Mouse (Mus musculus) lung, embryonic 14.5 days (tissue): ENCODE measurements around the gene Ap1g2. TPM values are rescaled to one million over a fixed set of nuclear protein-coding genes. Genes with fewer than 3 reads are reported as not detected.
A peak's percentile ranks its signal among the peaks of the same experiment; 100 is the strongest.

ENCODE experiments used
- ATAC-seq: fragments of 200-750 bp; cut with Nextera tagmentation; 2 replicates; pipeline ENCODE4 v1.8.0; 2017; ENCODE audit warnings: mild to moderate bottlenecking, moderate TSS enrichment, moderate library complexity; ENCODE audit not compliant: insufficient read depth
- DNase-seq: peaks from one replicate; pipeline ENCODE4 v3.0.0-alpha.2; 2015
- H3K27ac ChIP-seq: fragments of 300-500 bp; sonication (generic); 2 replicates; pipeline ENCODE4 v1.5.1; 2014; ENCODE audit warnings: low read depth, mild to moderate bottlenecking, moderate library complexity
- H3K27me3 ChIP-seq: fragments of 300-500 bp; sonication (generic); 2 replicates; pipeline ENCODE4 v1.6.1; 2014; ENCODE audit warnings: low read length, control low read depth; ENCODE audit not compliant: insufficient read depth
- H3K36me3 ChIP-seq: fragments of 300-500 bp; sonication (generic); 2 replicates; pipeline ENCODE4 v1.6.1; 2014; ENCODE audit warnings: control low read depth; ENCODE audit not compliant: insufficient read depth
- H3K4me1 ChIP-seq: fragments of 300-500 bp; sonication (generic); 2 replicates; pipeline ENCODE4 v1.6.1; 2014; ENCODE audit warnings: antibody characterized with exemption, control low read depth; ENCODE audit not compliant: insufficient read depth
- H3K4me2 ChIP-seq: fragments of 300-500 bp; sonication (generic); 2 replicates; pipeline ENCODE4 v1.6.1; 2014; ENCODE audit warnings: mild to moderate bottlenecking
- H3K4me3 ChIP-seq: fragments of 300-500 bp; sonication (generic); 2 replicates; pipeline ENCODE4 v1.5.1; 2014; ENCODE audit warnings: low read depth, low read length
- H3K9ac ChIP-seq: fragments of 300-500 bp; sonication (generic); 2 replicates; pipeline ENCODE4 v1.6.1; 2014
- H3K9me3 ChIP-seq: fragments of 300-500 bp; sonication (generic); 2 replicates; pipeline ENCODE4 v1.6.1; 2016; ENCODE audit warnings: low read depth, low read length, control low read depth
- CTCF ChIP-seq: IDR thresholded peaks from 2 replicates; pipeline ENCODE4 v1.5.1; 2016; ENCODE audit warnings: antibody characterized with exemption, low read depth
- WGBS: fragments of 180-500 bp; shearing (Covaris S2); extraction: QIAGEN DNeasy Blood & Tissue Kit; methylation state at CpG from one replicate; pipeline ENCODE4 v1.1.7; 2014; 5-methylcytosine and 5-hydroxymethylcytosine counted together
- polyA plus RNA-seq: library from polyadenylated mRNA; unstranded; fragments of >200 nt; fragmentation: Nextera tagmentation; extraction: Ambion mirVana; gene quantifications from 2 replicates; pipeline ENCODE4 v1.2.1, GENCODE M21; 2014

Gene Ap1g2
- polyA plus RNA-seq, 1 experiment from 2014 or later, result 16.3 TPM

GRCm38 (mm10) chr14:55105386-55105785, 1.0 kb downstream of the Ap1g2 start:
- DNase-seq (no peak), ATAC-seq (no peak)
- TF ChIP-seq CTCF, result no peak
- H3K4me2 ChIP-seq, result peak overlapping the region; percentile 79
- H3K27ac ChIP-seq, result no peak overlapping the region
- peaks cover 5% of the 10 kb centered on the region; the same call in 1 of the 2 replicates for H3K4me1 ChIP-seq
- H3K36me3 ChIP-seq, result peaks cover 5% of the 10 kb centered on the region; the same call in 1 of the 2 replicates
- peak overlapping the region; percentile 53; the same call in 1 of the 2 replicates for H3K9ac ChIP-seq
- H3K27me3 ChIP-seq, result peaks cover 11% of the 10 kb centered on the region
- WGBS, result 5% methylated on average over 7 of the region's 7 CpGs
- H3K9me3 ChIP-seq, result no peaks in the 10 kb centered on the region
- peak overlapping the region; percentile 49 for H3K4me3 ChIP-seq

- ATAC-seq, result no peak
- Histone ChIP-seq H3K9ac (no peak overlapping the region), H3K9me3 (no peaks in the 10 kb centered on the region), H3K4me2 (no peak overlapping the region), H3K4me1 (peaks cover 3% of the 10 kb centered on the region; the same call in 1 of the 2 replicates), H3K36me3 (peaks cover 5% of the 10 kb centered on the region; the same call in 1 of the 2 replicates), H3K4me3 (no peak overlapping the region), H3K27me3 (peaks cover under 1% of the 10 kb centered on the region; the same call in 1 of the 2 replicates), H3K27ac (no peak overlapping the region)
- no peak for DNase-seq
- TF ChIP-seq CTCF, result no peak
- 81% methylated on average over 18 of the region's 18 CpGs for WGBS
Measured at GRCm38 (mm10) chr14:55104365-55104764, 2.0 kb downstream of the Ap1g2 start.

DNA sequence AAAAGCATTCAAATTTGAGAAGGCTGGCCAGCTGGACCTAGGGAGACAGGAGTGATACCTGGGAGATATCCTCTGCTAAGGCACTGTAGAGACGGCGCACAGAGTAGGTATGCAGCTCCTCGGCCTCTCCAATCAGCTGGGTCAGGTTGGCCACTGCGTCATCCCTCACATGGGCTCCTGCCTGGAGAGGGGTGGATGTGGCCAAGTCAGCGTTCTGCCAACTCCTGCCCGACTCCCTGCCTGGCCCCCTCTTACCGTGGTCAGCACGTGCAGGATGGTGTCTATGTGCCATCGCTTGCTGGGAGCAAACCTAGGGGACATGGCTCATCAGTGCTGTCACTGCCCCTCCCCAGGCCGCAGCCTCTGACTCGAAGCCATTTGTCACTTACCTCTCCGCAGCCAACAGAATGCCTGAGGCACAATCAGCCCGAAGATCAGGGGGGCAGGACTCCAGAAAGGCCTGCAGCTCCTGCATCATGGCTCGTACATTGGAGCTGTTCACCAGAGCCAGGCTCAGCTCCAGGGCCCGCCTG, 4.1 kb downstream of the Ap1g2 start:
- no peak overlapping the region for H3K9ac ChIP-seq
- no peak overlapping the region for H3K4me3 ChIP-seq
- ATAC-seq (no peak), DNase-seq (no peak)
- no peak for TF ChIP-seq CTCF
- 79% methylated on average over 15 of the region's 15 CpGs for WGBS
- no peaks in the 10 kb centered on the region for H3K9me3 ChIP-seq
- H3K36me3 ChIP-seq, result peaks cover 20% of the 10 kb centered on the region; the same call in 1 of the 2 replicates
- no peak overlapping the region for H3K27ac ChIP-seq
- H3K27me3 ChIP-seq, result no peaks in the 10 kb centered on the region
- no peaks in the 10 kb centered on the region for H3K4me1 ChIP-seq
- no peak overlapping the region for H3K4me2 ChIP-seq

GRCm38 (mm10) chr14:55101592-55101991, 4.8 kb downstream of the Ap1g2 start:
- H3K27me3 ChIP-seq, result no peaks in the 10 kb centered on the region
- no peak for ATAC-seq
- H3K4me3 ChIP-seq, result no peak overlapping the region
- 47% methylated on average over 4 of the region's 4 CpGs for WGBS
- DNase-seq, result peak; percentile 84
- H3K4me2 ChIP-seq, result no peak overlapping the region
- TF ChIP-seq CTCF, result peak; percentile 78
- no peak overlapping the region for H3K27ac ChIP-seq
- H3K9me3 ChIP-seq, result no peaks in the 10 kb centered on the region
- H3K4me1 ChIP-seq, result peaks cover 2% of the 10 kb centered on the region; the same call in 1 of the 2 replicates
- H3K9ac ChIP-seq, result no peak overlapping the region
- H3K36me3 ChIP-seq, result peaks cover 21% of the 10 kb centered on the region; the same call in 1 of the 2 replicates

DNA sequence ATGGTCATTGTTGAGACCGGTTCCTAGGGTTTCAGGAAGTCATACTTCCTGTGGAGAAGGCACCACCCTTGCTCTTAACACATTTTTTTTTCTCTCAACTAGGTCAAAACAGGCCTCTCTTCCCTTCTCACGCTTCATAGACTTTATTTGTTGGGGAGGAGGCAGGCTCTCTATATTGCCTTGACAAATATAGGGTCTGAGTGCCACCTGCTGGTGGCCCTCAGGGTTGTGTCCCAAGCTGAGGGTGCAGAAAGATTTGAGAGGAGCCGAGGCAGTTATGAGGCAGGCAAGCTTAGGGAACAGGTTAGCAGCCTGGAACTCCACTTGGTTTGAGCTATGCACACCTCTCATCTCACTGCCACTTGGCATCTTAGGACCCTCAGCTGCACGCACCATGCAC, 8.3 kb downstream of the Ap1g2 start:
- peaks cover 21% of the 10 kb centered on the region; the same call in 1 of the 2 replicates for H3K36me3 ChIP-seq
- no peak overlapping the region for H3K9ac ChIP-seq
- DNase-seq, result peak; percentile 74
- ATAC-seq, result no peak
- no peak overlapping the region for H3K4me2 ChIP-seq
- H3K27me3 ChIP-seq, result no peaks in the 10 kb centered on the region
- H3K4me1 ChIP-seq, result peaks cover 12% of the 10 kb centered on the region
- H3K9me3 ChIP-seq, result no peaks in the 10 kb centered on the region
- H3K4me3 ChIP-seq, result no peak overlapping the region
- H3K27ac ChIP-seq, result no peak overlapping the region
- 45% methylated on average over 4 of the region's 4 CpGs for WGBS
- TF ChIP-seq CTCF, result peak; percentile 73

GRCm38 (mm10) chr14:55097646-55098045, 8.7 kb downstream of the Ap1g2 start:
- H3K4me2 ChIP-seq, result no peak overlapping the region
- no peak for TF ChIP-seq CTCF
- H3K27ac ChIP-seq, result no peak overlapping the region
- 70% methylated on average over 10 of the region's 10 CpGs for WGBS
- H3K4me3 ChIP-seq, result no peak overlapping the region
- peaks cover 12% of the 10 kb centered on the region for H3K4me1 ChIP-seq
- no peaks in the 10 kb centered on the region for H3K9me3 ChIP-seq
- no peak overlapping the region for H3K9ac ChIP-seq
- DNase-seq (no peak), ATAC-seq (no peak)
- H3K36me3 ChIP-seq, result peaks cover 21% of the 10 kb centered on the region; the same call in 1 of the 2 replicates
- no peaks in the 10 kb centered on the region for H3K27me3 ChIP-seq

DNA sequence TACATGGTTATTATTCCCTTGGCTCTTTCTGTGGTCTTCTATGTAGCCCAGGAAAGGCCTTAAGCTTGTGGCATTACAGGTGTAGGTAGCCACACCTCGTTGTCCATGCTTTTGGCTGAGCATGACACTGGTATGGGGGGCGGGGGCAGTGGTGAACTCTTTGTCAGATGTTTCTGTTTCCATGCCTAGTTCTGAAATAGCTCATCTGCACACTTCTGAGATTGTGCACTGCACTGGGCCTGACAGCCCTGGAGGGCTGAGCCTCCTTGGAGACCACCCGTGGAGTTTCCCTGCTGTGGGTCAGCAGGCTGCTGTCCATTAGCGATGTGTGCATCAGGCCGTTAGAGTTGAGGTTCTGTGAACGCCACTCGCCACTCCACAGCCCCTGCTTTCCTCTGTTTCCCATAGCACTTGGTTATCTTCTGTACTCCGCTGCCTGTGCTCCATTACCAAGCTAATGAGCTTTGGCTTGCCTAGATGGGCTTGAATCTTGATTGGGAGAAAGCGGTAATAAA, 9.8 kb downstream of the Ap1g2 start:
- no peak overlapping the region; the same call in 1 of the 2 replicates for H3K9ac ChIP-seq
- peaks cover 21% of the 10 kb centered on the region; the same call in 1 of the 2 replicates for H3K36me3 ChIP-seq
- ATAC-seq (no peak), DNase-seq (no peak)
- H3K27ac ChIP-seq, result no peak overlapping the region
- H3K27me3 ChIP-seq, result no peaks in the 10 kb centered on the region
- no peaks in the 10 kb centered on the region for H3K9me3 ChIP-seq
- TF ChIP-seq CTCF, result no peak
- peaks cover 12% of the 10 kb centered on the region for H3K4me1 ChIP-seq
- H3K4me3 ChIP-seq, result no peak overlapping the region
- WGBS, result 51% methylated on average over 9 of the region's 9 CpGs
- peak overlapping the region; percentile 42; the same call in 1 of the 2 replicates for H3K4me2 ChIP-seq
